Mouse (Mus musculus): ENCODE measurements around the gene Zfhx2.

- TF ChIP-seq USF1 (IDR thresholded peaks at IDR 0.05; ENCODE audit: low read depth) (no peak), MAX (IDR thresholded peaks at IDR 0.05) (no peak), CTCF (IDR thresholded peaks at IDR 0.05; ENCODE audit: control insufficient read depth, insufficient read depth, insufficient read length) (no peak), MYOG (IDR thresholded peaks at IDR 0.05; ENCODE audit: control insufficient read depth, extremely low read depth, insufficient read length) (no peak)
These were observed 1.8 kb upstream of the Zfhx2 start for GRCm38 (mm10) chr14:55093927-55094326.
